Mouse (Mus musculus) adrenal gland, adult (tissue): Measurements from ENCODE around the gene Manf.

Experiments
- DNase-seq, 2 experiments: peaks; one replicate each; pipeline ENCODE4 v3.0.0; 2022 to 2023; ENCODE audit warnings: low spot score in 1 of 2; ENCODE audit not compliant: inconsistent age in 2 of 2

Manf gene

DNA sequence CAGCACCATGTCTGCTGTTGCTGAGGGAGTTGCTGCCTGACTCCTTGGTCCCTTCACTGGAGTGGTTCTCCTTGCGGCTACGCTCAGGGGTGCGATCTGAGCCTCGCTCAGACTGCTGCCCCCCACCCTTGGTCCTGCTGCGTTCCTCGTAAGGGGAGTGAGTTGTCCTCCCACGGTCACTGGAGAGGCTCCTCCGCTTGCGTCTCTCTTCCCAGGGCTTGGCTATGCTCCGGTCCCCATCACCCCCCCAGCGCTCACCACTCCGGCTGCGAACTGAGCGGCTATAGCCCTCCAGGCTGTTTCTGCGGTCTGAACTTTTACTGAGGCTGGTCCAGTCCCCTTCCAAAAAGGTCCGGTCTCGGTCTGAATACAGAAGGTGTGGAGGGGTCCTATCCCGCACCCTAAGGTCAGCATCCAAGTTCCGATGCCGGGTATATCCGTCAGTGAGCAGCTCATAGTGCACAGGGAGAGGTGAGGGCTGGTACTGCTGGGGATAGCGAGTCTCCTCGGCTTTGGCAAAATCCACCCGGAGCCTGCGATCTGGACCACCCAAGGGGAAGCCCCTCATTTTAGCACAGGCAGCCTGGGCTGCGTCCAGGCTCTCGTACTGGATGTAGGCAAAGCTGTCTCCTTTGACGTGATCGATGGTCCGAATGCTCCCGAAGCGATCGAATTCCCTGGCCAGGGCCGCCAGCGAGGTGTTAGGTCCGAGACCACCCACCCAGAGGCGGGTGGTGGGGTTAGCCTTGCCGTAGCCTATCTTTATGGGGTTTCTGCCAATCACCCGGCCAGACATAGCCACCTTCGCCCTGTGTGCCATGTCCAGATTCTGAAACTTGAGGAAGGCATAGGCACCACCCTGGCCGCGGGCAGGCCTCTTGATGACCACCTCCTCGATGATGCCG lies 6.5 kb downstream of the Manf start:
- peak in 1 of 2 experiments; percentile 51 for DNase-seq

DNA sequence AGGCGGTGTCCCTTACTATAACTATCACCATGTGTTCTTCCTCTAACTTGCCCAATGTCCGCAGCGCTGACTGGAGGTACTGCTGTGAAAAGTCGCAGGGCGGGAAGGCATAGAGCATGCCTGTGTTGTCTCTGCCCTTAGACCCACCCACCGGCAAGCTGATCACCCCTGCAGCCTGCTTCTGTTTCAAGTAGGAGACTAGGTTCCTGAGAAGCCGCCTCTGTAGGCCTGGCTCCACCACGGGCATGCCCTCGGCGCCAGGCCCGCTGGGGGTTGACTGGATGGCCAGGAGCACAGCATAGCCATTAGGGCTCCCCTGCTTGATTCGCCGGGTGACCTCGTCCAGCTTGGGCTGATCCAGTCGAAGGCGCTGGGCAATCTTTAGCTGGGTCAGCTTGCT lies 7.5 kb downstream of the Manf start:
- peak in 1 of 2 experiments; percentile 41 for DNase-seq

DNA sequence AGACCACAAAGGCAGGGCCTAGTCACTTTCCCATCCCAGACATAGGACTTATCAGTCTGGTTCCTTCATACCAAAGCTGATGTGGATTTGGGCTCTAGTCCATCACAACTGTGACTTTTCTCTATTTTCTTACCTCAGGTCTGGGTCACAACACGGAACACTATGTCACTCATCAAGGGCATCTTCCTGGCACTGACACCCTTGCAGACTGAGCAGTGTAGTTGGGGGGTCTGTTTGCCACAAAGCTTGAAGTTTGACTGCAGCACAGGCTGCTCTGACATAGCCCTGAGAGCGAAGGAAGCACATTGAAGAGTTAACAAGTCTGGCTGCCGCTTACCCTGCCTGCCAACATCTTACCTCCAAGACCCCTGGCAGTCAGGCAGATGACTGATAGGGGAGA lies 8.7 kb downstream of the Manf start:
- DNase-seq = no peak

DNA sequence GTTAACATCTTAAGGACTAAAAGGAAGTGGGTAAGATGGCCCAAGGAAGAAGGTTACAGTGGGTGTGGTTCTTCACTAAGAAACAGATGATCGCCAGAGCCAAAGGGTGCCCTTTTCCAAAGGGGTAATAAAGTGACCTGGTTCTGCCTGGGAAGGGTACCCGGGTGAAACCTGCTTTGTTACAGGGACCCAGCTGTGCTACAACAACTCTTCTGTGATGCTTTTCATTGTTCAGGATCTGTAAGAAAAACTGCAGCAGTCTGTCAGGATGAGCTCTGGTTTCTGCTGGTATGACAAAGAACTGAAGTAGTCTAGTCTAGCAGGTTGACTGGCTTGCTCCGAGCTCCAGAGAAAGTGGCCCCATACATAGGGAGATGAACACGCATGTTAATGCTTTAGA lies 9.6 kb downstream of the Manf start:
- DNase-seq = no peak

DNA sequence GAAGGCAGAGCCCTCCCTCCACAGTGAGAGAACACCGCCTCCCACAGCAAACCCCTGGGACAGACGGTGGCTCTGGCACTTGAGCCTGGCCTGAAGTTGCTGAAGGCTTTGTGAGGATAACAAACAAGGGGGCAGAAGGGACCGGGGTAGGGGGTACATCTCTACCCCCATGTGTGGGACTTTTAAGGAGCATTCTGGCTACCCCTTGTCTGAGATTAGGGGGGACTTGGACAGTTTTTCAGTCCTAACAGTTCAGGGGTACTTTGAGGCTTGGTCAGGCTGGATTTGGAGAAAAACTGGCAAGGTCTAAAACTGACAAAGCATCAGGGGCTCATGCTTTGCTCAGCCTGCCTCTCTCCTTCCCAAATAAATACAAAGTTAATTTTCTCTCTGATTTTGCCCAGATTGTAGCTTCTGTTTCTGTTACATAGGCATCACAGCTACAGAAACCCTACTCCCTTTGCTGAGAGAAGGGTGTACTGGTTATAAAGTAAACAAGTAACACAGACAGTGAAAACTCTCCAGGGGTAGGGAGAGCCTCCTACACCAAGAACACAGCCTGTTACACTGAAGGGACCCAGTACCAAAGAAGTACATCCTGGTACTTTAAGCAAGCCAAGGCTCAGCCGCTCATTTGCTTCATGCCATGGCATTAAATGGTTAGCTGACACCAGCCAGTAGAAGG lies 10.6 kb downstream of the Manf start:
- no peak for DNase-seq

DNA sequence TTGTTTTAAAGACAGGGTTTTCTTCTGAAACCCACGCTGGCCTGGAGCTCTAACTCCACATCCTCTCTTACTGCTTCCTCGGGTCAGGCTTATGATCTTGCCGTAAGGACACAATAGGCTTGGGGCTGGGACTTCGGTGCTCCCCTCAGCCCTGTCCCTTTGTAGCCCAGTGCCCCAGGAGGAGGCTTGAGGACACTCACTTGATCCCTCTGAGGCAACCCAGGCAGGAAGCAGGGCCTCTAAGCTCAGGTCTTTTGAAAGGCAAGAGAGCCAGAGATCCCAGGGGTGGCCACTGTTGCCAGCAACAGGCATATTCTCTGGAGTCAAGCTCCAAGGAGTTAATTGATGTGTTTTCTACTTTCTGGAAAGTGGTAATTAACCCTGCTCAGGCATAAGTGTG lies 12.3 kb downstream of the Manf start:
- peak in 1 of 2 experiments; percentile 16 for DNase-seq

DNA sequence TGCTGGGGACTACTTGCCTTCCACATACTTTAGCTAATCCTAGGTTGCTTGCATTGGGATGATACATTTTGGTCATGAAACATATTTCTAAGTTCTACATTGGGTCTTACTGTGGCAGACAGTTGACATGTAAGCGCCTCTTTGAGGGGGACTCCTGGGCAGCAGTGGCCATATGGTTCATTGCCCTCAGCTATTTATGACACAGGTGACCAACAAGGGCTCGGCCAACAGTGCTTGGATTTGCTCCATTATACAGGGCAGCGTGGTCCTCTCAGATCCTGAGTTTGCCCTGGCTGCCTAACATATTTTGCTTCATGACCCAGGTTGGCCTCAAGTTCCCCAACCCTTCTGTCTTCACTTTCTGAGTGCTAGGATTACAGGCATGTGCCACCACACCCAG lies 15.1 kb downstream of the Manf start:
- DNase-seq = no peak

DNA sequence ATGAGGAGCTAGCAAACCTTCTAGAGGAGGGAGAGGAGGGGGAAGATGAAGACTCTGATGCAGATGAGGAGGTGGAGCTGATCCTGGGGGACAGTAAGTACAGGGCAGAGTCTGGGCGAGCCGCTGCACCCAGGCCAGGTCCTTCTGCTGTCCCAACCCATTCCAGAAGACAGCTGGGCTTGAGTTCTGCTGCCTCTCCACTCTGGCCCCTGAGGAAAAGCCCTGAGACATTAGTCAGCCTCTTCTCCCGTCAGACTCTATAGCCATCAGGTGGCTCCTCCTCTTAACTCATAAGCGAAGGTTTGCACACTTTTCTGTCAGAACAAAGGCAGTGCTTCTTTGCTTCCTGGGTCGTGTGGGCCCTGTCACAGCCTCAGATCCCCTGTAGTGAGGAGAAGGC lies 17.6 kb downstream of the Manf start:
- DNase-seq = no peak

DNA sequence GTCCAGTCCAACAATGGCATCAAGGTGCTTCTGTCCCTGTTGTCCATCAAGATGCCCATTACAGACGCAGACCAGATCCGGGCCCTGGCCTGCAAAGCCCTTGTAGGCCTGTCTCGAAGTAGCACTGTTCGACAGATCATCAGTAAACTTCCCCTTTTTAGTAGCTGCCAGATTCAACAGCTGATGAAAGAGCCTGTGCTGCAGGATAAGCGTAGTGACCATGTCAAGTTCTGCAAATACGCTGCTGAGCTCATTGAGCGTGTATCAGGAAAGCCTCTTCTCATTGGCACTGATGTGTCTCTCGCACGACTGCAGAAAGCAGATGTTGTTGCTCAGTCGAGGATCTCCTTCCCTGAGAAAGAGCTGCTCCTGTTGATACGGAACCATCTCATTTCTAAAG lies 33.7 kb downstream of the Manf start:
- DNase-seq = no peak

DNA sequence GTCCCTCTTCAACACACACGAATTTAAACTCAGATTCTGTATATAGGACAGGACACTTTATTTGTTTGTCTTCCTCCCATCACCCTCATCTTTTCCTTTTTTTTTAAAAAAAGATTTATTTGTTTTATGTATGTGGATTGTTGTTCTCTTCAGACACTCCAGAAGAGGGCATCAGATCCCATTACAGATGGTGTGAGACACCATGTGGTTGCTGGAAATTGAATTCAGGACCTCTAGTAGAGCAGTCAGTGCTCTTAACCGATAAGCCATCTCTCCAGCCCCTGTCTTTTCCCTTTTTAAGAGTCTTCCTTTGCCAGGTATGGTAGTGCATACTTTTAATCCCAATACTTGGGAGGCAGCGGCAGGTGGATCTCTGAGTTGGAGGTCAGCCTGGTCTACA lies 35.1 kb downstream of the Manf start:
- no peak for DNase-seq

DNA sequence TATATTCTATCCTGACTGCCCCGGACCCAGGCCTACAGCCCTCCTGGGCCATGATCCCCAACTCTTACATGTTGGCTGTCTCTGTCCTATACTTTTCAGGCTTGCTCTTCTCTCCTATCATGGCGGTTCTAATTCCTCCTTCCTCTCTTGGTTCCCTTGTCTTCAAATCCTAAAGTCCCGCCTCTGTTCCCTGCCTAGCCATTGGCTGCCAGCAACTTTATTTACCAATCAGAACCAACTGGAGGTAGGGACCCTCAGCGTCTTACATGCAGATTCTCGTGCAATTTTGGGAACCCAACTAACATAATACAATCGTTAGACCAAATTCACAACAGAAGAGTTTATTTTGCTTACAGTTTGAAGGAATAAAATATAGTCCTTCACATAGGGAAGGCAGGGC lies 49.0 kb downstream of the Manf start:
- DNase-seq = no peak

DNA sequence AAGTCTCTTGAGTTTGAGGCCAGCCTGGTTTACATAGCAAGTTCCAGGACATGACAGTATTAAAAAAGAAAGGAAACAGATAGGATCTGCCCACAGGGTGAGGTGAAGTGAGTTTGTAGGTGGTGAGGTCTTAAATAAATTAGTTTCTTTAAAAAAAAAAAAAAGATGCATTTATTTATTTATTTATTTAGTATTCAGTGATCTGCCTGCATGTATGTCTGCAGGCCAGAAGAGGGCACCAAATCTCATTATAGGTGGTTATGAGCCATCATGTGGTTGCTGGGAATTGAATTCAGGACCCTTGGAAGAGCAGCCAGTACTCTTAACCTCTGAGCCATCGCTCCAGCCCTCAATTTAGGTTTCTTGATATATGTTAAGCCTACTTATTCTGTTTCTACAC lies 51.2 kb downstream of the Manf start:
- DNase-seq = no peak

DNA sequence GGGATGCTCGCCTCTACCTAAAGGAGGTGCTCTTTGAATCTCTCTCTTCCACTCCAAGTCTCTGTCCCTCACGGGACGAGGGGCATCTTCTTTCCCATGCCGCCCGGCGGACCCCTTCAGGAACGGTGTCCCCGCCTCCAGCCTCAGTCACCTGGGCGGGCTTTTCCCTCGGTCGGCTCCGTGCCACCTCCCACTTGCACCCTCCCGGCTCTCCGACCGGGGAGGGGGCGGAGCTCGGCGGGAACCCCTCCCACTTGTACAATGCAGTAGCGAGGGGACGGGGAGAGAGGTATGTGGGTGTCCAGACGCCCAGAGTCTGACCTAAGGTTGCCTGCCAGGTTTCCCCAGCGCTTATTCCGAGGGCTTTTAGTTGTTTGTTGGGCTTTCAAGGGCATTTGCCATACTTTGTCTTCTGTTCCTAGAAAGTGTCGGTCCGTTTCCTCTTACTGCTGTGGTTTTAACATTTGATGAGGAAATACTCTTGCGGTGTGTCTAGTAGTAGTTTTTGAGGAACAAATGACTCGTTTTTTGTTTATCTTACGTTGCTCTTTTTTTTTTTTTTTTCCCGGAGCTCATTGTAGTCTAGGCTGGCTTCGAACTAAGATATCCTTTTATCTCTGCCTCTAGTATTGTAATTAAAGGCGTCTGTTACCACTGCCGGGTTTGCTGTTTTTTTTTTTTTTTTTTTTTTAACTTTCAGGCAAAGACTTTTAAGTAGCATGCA lies 69.2 kb downstream of the Manf start:
- DNase-seq = peak; percentile 93 to 97

DNA sequence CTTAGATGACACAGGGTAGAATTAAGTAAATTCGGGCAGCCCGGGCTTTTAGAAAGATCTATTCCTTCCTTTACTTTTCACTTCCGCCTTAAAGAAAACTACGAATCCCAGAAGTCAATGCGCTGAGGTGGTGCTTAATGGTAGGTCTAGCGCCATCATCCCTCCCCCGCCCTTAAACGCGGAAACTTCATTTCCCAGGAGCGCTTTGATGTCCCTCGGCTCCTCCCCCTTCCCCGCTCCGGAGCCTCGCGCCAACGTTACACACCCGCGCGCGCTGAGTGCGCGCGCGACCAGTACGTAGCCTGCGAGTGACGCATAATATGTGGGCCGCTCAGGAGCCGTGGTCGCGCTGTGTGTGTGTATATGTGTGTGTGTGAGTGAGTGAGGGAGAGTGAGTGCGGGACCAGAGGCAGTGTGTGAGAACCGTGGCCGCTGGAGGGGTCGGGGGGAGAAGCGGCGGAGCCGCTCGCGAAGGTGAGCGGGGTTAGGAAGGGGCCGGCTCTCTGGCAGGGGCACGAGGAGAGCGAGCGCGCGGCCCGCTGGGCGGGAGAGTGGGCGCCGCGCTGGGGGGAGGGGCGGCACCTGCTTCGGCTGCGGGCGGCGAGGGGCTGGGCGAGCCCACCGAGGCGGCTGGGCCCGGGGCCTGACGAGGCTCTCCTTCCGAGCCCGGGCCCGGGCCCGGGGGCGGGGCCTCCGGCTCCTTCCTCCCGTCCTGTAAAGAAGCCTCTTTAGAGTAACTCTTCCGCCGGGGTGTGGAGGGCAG lies 70.0 kb downstream of the Manf start, which contains the start of gene Dcaf1:
TSS of gene Dcaf1 (plus strand) at position 257 of the 763 bp plus-strand sequence.
- peak; percentile 94 to 97 for DNase-seq

DNA sequence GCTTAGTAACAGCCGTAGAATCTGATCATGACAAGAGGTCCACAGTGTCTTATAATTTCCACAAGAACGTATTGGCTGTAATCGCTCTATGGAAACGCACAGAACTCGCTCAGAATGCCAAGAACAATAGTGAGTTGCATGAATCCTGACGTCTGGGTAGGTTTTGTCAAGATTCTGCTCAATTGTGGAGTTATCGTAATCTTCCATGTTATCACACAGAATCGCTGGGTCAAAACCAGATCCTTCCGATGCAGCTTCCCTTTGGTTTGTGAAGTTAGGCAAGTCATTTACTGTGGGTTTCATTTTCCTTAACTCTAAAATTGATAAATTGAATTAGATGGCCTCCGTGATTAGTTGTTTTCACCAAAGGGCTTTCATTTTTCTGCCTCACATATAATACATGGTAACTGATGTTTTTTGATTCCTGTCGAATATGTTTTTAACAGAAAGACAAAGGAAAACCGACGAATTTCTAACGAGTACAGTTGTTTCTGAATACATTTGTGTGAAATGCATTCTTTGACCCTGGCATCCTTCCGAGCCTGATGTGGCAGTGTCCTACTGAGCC lies 70.6 kb downstream of the Manf start:
- DNase-seq = peak in 1 of 2 experiments; percentile 8

DNA sequence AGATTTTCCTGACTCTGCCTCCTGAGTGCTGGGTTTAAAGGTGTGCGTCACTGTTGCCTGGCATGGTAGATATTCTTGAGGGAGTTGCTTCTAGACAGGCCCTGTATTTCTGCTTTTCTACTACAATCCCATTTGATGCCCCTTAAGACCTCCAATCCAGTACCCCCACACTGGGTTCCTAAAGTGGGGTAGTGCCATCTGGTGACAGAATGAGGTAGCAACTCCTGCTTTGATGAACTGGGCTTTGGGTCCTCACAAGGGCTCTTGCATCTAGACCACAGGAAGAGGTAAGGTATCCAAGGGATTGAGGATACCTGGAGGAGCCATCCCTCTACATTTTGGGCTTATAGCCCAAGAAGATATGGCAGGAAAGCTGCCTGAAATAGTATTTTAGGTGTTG lies 72.6 kb downstream of the Manf start:
- peak; percentile 7 to 45 for DNase-seq

DNA sequence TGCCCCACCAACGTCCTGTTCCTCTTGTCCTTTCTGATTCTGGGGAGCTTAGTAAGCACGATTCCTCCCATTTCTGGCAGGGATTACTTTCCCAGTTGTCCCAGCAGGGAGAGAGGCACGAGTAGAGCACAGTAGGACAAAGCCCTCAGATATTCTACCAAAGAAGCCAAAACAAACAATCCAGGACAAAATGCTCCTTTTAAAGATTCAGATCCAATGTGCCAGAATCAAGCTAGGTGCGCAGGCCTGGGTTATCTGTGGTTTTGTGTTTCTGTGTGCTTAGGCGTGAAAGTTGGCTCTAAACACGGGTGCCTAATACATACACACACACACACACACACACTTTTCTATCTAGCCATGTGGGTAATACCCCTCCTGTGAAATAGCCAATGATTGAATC lies 73.6 kb downstream of the Manf start:
- DNase-seq = no peak

DNA sequence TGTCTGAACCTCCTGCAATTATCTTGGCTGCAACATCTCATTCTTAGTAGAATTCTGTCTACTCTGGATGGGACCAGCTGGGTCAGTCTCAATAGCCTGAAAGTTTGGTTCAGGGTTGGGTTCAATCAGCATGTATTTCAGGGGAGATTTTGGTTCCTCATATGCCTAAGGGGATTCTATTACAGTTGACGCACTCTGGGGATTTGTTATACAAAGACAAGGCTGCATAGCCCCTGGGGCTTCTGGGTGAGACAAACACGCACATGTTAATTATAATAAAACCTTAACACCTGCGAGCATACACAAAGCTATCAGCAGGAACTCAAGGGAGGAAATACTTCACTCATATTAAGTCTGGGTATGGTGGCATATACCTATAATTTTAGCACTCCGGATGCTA lies 85.3 kb downstream of the Manf start:
- no peak for DNase-seq

DNA sequence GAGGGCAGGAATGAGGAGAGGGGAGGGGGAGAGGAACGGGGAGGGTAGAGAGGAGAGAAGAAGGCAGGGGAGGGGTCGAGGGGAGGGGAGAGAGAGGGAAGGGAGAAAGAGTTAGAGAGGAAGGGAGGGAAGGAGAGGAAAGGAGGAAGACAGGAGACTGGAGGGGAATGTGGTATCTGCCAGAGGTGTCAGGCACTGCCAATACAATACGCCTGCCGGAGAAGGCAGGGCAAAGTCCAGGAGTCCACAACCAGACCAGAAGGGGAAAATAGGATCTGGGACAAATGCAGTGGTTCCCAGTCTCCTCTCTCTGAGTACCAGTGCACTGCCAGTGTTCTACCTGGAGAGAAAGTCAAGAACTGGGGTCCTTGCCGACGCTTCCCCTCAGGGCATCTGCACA lies 100.9 kb downstream of the Manf start:
- no peak for DNase-seq

DNA sequence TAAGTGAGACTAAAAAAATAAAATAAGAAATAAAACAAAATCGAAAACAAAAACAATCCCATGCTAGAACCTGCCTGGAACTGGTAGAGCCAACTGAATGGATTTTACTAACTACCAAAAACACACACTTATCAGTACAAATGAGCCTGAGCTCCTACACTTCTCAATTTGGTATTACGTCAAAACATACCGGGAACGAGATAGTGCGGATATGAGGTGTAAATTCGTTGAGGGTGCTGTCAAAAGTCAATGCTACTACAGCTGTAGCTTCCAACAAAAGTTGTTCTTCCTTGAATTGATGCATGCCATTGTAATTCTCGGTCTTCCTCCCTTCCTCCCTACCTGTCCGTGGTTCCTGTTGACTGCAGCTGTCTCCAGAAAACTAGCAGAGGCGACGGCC lies 102.4 kb downstream of the Manf start:
- DNase-seq = no peak
